Mouse (Mus musculus) lung, postnatal 0 days (tissue): ENCODE data around the gene Ttll11.

Experiments used
- CTCF ChIP-seq: IDR thresholded peaks from 2 replicates; pipeline ENCODE4 v1.5.1; 2016; ENCODE audit warnings: antibody characterized with exemption, mild to moderate bottlenecking
- EP300 ChIP-seq: IDR thresholded peaks from 2 replicates; pipeline ENCODE4 v1.6.1; 2016; ENCODE audit warnings: antibody characterized with exemption, mild to moderate bottlenecking, control low read depth

DNA sequence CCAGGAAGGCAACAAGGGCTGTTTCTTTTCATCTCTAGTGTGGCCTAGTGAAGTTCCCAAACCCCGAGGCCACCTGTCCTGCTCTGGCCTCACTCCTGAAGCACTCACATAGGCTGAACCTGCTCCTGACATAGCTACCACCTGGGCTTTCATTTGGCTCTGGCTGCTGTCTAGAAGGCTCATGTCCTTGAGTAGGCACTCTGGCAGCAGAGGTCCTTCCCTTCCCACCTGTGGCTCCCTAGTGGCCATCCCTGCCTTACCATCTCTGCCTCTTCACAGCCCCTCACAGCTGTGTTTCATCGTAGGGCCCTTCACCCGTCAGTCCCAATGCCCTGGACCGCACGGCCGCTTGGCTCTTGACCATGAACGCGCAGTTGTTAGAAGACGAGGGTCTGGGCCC is 258.8 kb downstream of the Ttll11 start:
- TF ChIP-seq CTCF (no peak), EP300 (no peak)
